Mouse (Mus musculus): ENCODE results near the gene Ifna7. TPM values are rescaled to one million over a fixed set of nuclear protein-coding genes. Genes with fewer than 3 reads are reported as not detected.
"Not testable (repeated sequence)": the region's sequence is repeated elsewhere in the genome, so short reads cannot be mapped to it uniquely, and the experiment has no call there.

The Ifna7 gene
- polyA plus RNA-seq, 1 experiment from 2014 or later = not detected

DNA sequence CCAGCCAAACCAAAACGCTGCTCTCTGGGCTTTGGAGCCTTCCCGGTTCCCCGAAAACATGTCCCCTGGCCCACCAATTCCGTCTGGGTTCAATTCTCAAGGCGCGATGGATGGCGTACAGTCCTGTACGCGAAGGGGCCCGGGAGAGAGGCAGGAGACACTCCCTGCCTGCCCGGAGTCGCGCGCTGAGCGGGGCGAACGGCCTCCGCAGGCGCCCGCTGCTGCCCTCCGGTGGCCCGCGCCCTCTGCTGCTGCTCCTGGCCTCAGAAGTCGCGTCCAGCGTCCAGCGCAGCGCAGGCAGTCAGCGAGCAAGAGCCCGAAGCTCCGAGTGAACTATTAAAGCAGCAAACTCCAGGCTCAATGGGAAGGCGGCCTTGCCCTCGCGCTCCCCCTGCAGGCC is 10.3 kb upstream of the Ifna7 start:
- not testable (repeated sequence) for H3K36me3 ChIP-seq (ENCODE audit: control insufficient read depth, insufficient read depth, low read length); H3K27ac ChIP-seq (replicated peaks in 1 of 2; ENCODE audit: control insufficient read depth in 1 of 2, insufficient read depth in 1 of 2, low read depth in 2 of 2, low read length in 2 of 2); H3K4me2 ChIP-seq (ENCODE audit: low read length); H3K9me3 ChIP-seq (ENCODE audit: control insufficient read depth, low read length); H3K9ac ChIP-seq (ENCODE audit: low read length); H3K4me1 ChIP-seq (ENCODE audit: control insufficient read depth in 2 of 2, insufficient read depth in 2 of 2, low read length in 2 of 2); ATAC-seq (ENCODE audit: insufficient number of reproducible peaks, insufficient read depth, low FRiP score, low read depth)
- H3K27me3 ChIP-seq (ENCODE audit: control insufficient read depth, insufficient read depth, low read length) = peaks cover 15% of the 10 kb centered on the region
- no CpG with 5 or more reads among the region's 34 CpGs for WGBS
- peak overlapping the region in 1 of 2 experiments; percentile 21; a peak in 2 of 4 replicates for H3K4me3 ChIP-seq (ENCODE audit: control insufficient read depth in 1 of 2, insufficient read depth in 1 of 2, low read depth in 1 of 2, low read length in 2 of 2)

DNA sequence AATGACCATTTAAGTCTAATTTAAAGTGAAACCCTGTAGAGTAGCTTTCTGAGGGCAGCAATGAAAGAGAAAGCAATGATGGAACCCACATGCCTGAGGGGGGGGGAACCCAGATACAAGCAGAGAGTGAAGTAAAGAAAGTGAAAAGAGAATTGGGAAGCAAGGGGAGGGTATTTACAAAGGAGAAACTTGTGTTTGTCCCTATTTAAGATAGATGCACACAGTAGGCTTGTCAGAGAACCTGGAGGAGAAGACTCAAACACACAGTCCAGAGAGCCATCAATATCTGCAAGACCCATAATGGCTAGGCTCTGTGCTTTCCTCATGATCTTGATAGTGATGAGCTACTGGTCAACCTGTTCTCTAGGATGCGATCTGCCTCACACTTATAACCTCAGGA is 3.6 kb downstream of the Ifna7 start, which contains the start of gene Ifna11:
TSS of gene Ifna11 (plus strand) at position 301 of the 400 bp plus-strand sequence.
- H3K9me3 ChIP-seq (ENCODE audit: control insufficient read depth, low read length) = no peaks in the 10 kb centered on the region
- ATAC-seq (ENCODE audit: insufficient number of reproducible peaks, insufficient read depth, low FRiP score, low read depth) = no peak
- WGBS = 63% methylated on average over 1 of the region's 1 CpGs
- H3K4me1 ChIP-seq (ENCODE audit: control insufficient read depth in 2 of 2, insufficient read depth in 2 of 2, low read length in 2 of 2) = no peaks in the 10 kb centered on the region
- H3K4me3 ChIP-seq (ENCODE audit: control insufficient read depth in 1 of 2, insufficient read depth in 1 of 2, low read depth in 1 of 2, low read length in 2 of 2) = no peak within 1 kb of the TSS
- H3K9ac ChIP-seq (ENCODE audit: low read length) = no peak within 1 kb of the TSS
- H3K27ac ChIP-seq (replicated peaks in 1 of 2; ENCODE audit: control insufficient read depth in 1 of 2, insufficient read depth in 1 of 2, low read depth in 2 of 2, low read length in 2 of 2) = no peak within 1 kb of the TSS
- no peak within 1 kb of the TSS for H3K4me2 ChIP-seq (ENCODE audit: low read length)
- no peaks in the 10 kb centered on the region for H3K36me3 ChIP-seq (ENCODE audit: control insufficient read depth, insufficient read depth, low read length)
- H3K27me3 ChIP-seq (ENCODE audit: control insufficient read depth, insufficient read depth, low read length) = no peaks in the 10 kb centered on the region

DNA sequence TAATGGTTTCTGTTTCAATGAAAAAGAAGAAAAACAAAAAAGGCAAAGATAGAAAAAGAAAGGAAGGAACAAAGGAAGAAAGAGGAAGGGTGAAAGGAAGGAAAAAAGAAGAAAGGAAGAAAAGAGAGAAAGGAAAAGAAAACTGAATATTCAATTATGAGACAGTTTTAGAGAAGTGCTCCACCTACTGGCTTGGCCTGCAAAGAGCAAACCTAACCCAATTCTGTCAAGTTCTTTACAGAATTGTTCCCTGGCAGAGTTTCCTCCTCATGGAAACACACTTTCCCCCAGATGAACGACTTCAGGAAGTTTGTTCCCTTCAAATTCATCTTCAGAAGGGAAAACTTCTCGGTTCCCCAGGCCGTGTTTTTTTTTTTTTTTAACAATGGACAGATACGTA is 7.0 kb downstream of the Ifna7 start:
- H3K9ac ChIP-seq (ENCODE audit: low read length) = no peak overlapping the region
- no peak overlapping the region for H3K4me3 ChIP-seq (ENCODE audit: control insufficient read depth in 1 of 2, insufficient read depth in 1 of 2, low read depth in 1 of 2, low read length in 2 of 2)
- no peaks in the 10 kb centered on the region for H3K27me3 ChIP-seq (ENCODE audit: control insufficient read depth, insufficient read depth, low read length)
- WGBS = 23% methylated on average over 4 of the region's 4 CpGs
- no peaks in the 10 kb centered on the region for H3K4me1 ChIP-seq (ENCODE audit: control insufficient read depth in 2 of 2, insufficient read depth in 2 of 2, low read length in 2 of 2)
- no peak overlapping the region for H3K4me2 ChIP-seq (ENCODE audit: low read length)
- no peak for ATAC-seq (ENCODE audit: insufficient number of reproducible peaks, insufficient read depth, low FRiP score, low read depth)
- H3K27ac ChIP-seq (replicated peaks in 1 of 2; ENCODE audit: control insufficient read depth in 1 of 2, insufficient read depth in 1 of 2, low read depth in 2 of 2, low read length in 2 of 2) = no peak overlapping the region
- H3K36me3 ChIP-seq (ENCODE audit: control insufficient read depth, insufficient read depth, low read length) = no peaks in the 10 kb centered on the region
- no peaks in the 10 kb centered on the region for H3K9me3 ChIP-seq (ENCODE audit: control insufficient read depth, low read length)

DNA sequence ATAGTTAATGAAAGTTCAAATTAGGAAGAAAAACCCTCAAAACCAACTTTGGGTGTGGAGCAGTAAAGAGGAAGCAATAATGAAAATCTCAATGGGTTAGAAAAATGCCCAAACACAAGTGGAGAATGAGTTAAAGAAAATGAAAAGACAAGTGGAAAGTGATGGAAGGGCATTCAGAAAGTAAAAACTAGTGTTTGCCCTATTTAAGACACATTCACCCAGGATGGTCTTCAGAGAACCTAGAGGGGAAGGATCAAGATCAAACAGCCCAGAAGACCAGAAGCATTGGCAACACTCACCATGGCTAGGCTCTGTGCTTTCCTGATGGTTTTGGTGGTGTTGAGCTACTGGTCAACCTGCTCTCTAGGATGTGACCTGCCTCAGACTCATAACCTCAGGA is 11.1 kb downstream of the Ifna7 start, which contains the start of gene Ifna6:
TSS of gene Ifna6 (plus strand) at position 301 of the 400 bp plus-strand sequence.
- not testable (repeated sequence) for H3K4me3 ChIP-seq (ENCODE audit: control insufficient read depth in 1 of 2, insufficient read depth in 1 of 2, low read depth in 1 of 2, low read length in 2 of 2); H3K4me2 ChIP-seq (ENCODE audit: low read length); H3K9me3 ChIP-seq (ENCODE audit: control insufficient read depth, low read length); H3K27me3 ChIP-seq (ENCODE audit: control insufficient read depth, insufficient read depth, low read length); H3K9ac ChIP-seq (ENCODE audit: low read length); H3K36me3 ChIP-seq (ENCODE audit: control insufficient read depth, insufficient read depth, low read length); H3K4me1 ChIP-seq (ENCODE audit: control insufficient read depth in 2 of 2, insufficient read depth in 2 of 2, low read length in 2 of 2); H3K27ac ChIP-seq (replicated peaks in 1 of 2; ENCODE audit: control insufficient read depth in 1 of 2, insufficient read depth in 1 of 2, low read depth in 2 of 2, low read length in 2 of 2); ATAC-seq (ENCODE audit: insufficient number of reproducible peaks, insufficient read depth, low FRiP score, low read depth)

DNA sequence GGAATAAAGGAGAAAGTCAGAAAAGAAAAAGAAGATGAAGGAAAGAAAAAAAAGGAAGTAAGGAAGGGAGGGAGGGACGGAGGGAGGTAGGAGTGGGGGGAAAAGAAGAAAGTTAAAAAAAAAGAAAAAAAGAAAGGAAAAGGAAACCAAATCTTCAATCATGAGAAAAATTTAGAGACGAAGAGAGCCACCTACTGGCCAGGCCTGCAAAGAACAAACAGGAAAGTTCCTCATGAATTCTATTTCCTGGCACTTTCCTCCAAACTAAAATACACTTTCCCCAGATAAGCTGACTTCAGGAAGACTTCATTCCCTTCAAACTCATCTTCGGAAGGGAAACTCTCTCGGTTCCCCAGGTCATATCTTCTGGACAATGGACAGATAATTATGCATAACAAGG is 14.5 kb downstream of the Ifna7 start:
- no peak overlapping the region for H3K9ac ChIP-seq (ENCODE audit: low read length)
- no peaks in the 10 kb centered on the region for H3K27me3 ChIP-seq (ENCODE audit: control insufficient read depth, insufficient read depth, low read length)
- no peak overlapping the region for H3K4me3 ChIP-seq (ENCODE audit: control insufficient read depth in 1 of 2, insufficient read depth in 1 of 2, low read depth in 1 of 2, low read length in 2 of 2)
- no peak overlapping the region for H3K4me2 ChIP-seq (ENCODE audit: low read length)
- no peaks in the 10 kb centered on the region for H3K36me3 ChIP-seq (ENCODE audit: control insufficient read depth, insufficient read depth, low read length)
- 17% methylated on average over 4 of the region's 4 CpGs for WGBS
- no peak overlapping the region for H3K27ac ChIP-seq (replicated peaks in 1 of 2; ENCODE audit: control insufficient read depth in 1 of 2, insufficient read depth in 1 of 2, low read depth in 2 of 2, low read length in 2 of 2)
- H3K4me1 ChIP-seq (ENCODE audit: control insufficient read depth in 2 of 2, insufficient read depth in 2 of 2, low read length in 2 of 2) = no peaks in the 10 kb centered on the region
- no peaks in the 10 kb centered on the region for H3K9me3 ChIP-seq (ENCODE audit: control insufficient read depth, low read length)
- ATAC-seq (ENCODE audit: insufficient number of reproducible peaks, insufficient read depth, low FRiP score, low read depth) = no peak

DNA sequence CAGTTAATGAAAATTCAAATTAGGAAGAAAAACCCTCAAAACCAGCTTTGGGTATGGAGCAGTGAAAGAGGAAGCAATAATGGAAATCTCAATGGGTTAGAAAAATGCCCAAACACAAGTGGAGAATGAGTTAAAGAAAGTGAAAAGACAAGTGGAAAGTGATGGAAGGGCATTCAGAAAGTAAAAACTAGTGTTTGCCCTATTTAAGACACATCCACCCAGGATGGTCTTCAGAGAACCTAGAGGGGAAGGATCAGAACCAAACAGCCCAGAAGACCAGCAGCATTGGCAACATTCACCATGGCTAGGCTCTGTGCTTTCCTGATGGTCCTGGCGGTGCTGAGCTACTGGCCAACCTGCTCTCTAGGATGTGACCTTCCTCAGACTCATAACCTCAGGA is 19.2 kb downstream of the Ifna7 start, which contains the start of gene Ifna5:
TSS of gene Ifna5 (plus strand) at position 301 of the 400 bp plus-strand sequence.
- H3K4me2 ChIP-seq (ENCODE audit: low read length); H3K4me3 ChIP-seq (ENCODE audit: control insufficient read depth in 1 of 2, insufficient read depth in 1 of 2, low read depth in 1 of 2, low read length in 2 of 2); H3K4me1 ChIP-seq (ENCODE audit: control insufficient read depth in 2 of 2, insufficient read depth in 2 of 2, low read length in 2 of 2); ATAC-seq (ENCODE audit: insufficient number of reproducible peaks, insufficient read depth, low FRiP score, low read depth); H3K27me3 ChIP-seq (ENCODE audit: control insufficient read depth, insufficient read depth, low read length); H3K36me3 ChIP-seq (ENCODE audit: control insufficient read depth, insufficient read depth, low read length); H3K27ac ChIP-seq (replicated peaks in 1 of 2; ENCODE audit: control insufficient read depth in 1 of 2, insufficient read depth in 1 of 2, low read depth in 2 of 2, low read length in 2 of 2); H3K9ac ChIP-seq (ENCODE audit: low read length); H3K9me3 ChIP-seq (ENCODE audit: control insufficient read depth, low read length): not testable (repeated sequence)
- 85% methylated on average over 1 of the region's 1 CpGs for WGBS

DNA sequence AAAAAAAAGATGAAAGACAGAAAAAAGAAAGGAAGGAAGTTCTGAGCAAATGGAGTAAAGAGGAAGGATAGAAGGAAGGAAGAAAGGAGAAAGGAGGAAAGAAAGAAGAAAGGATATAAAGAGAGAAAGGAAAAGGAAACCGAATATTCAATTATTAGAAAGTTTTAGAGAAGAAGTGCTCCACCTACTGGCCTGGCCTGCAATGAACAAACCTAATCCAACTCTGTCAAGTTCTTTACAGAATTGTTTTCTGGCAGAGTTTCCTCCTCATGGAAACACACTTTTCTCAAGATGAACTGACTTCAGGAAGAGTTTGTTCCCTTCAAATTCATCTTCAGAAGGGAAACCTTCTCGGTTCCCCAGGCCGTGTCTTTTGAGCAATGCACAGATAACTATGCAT is 22.8 kb downstream of the Ifna7 start:
- H3K4me3 ChIP-seq (ENCODE audit: control insufficient read depth in 1 of 2, insufficient read depth in 1 of 2, low read depth in 1 of 2, low read length in 2 of 2) = no peak overlapping the region
- ATAC-seq (ENCODE audit: insufficient number of reproducible peaks, insufficient read depth, low FRiP score, low read depth) = no peak
- H3K27ac ChIP-seq (replicated peaks in 1 of 2; ENCODE audit: control insufficient read depth in 1 of 2, insufficient read depth in 1 of 2, low read depth in 2 of 2, low read length in 2 of 2) = no peak overlapping the region
- no peaks in the 10 kb centered on the region for H3K36me3 ChIP-seq (ENCODE audit: control insufficient read depth, insufficient read depth, low read length)
- no peaks in the 10 kb centered on the region for H3K4me1 ChIP-seq (ENCODE audit: control insufficient read depth in 2 of 2, insufficient read depth in 2 of 2, low read length in 2 of 2)
- H3K9ac ChIP-seq (ENCODE audit: low read length) = no peak overlapping the region
- WGBS = 42% methylated on average over 3 of the region's 3 CpGs
- H3K27me3 ChIP-seq (ENCODE audit: control insufficient read depth, insufficient read depth, low read length) = no peaks in the 10 kb centered on the region
- H3K4me2 ChIP-seq (ENCODE audit: low read length) = no peak overlapping the region
- H3K9me3 ChIP-seq (ENCODE audit: control insufficient read depth, low read length) = no peaks in the 10 kb centered on the region

DNA sequence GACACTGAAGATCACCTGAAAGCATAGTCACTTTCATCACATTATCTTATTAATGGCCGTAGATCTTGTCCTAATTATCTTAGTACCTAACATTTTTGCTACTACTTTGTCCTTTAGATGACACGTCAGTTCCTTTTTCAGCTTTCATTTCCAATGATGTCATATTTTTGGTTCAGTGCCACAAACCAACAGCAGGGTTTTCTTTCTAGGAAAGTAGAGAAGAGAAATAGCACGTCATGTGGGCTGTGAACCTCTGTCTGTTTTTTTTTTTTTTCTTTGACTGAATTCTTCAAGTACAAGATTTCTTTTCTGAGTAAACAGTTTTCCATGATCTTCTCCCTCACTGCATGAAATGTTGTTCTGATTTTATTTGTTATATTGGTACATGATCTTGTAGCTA is 24.0 kb downstream of the Ifna7 start:
- H3K36me3 ChIP-seq (ENCODE audit: control insufficient read depth, insufficient read depth, low read length) = no peaks in the 10 kb centered on the region
- no peak overlapping the region for H3K4me3 ChIP-seq (ENCODE audit: control insufficient read depth in 1 of 2, insufficient read depth in 1 of 2, low read depth in 1 of 2, low read length in 2 of 2)
- no peaks in the 10 kb centered on the region for H3K4me1 ChIP-seq (ENCODE audit: control insufficient read depth in 2 of 2, insufficient read depth in 2 of 2, low read length in 2 of 2)
- WGBS = 52% methylated on average over 3 of the region's 3 CpGs
- no peaks in the 10 kb centered on the region for H3K27me3 ChIP-seq (ENCODE audit: control insufficient read depth, insufficient read depth, low read length)
- H3K9ac ChIP-seq (ENCODE audit: low read length) = no peak overlapping the region
- no peak overlapping the region for H3K4me2 ChIP-seq (ENCODE audit: low read length)
- H3K9me3 ChIP-seq (ENCODE audit: control insufficient read depth, low read length) = no peaks in the 10 kb centered on the region
- ATAC-seq (ENCODE audit: insufficient number of reproducible peaks, insufficient read depth, low FRiP score, low read depth) = no peak
- no peak overlapping the region for H3K27ac ChIP-seq (replicated peaks in 1 of 2; ENCODE audit: control insufficient read depth in 1 of 2, insufficient read depth in 1 of 2, low read depth in 2 of 2, low read length in 2 of 2)
